Mouse (Mus musculus) cortical plate, adult 2 months (tissue): ENCODE measurements around the gene Tbata. TPM values are rescaled to one million over a fixed set of nuclear protein-coding genes. Genes with fewer than 3 reads are reported as not detected.

Source experiments
- H3K27ac ChIP-seq: fragments of 200-500 bp; 2 replicates; pipeline ENCODE4 v1.5.1; 2012; ENCODE audit warnings: low read length, control low read depth, inconsistent platforms; ENCODE audit not compliant: insufficient read depth
- H3K4me1 ChIP-seq: fragments of 200-500 bp; 2 replicates; pipeline ENCODE4 v1.6.1; 2011; ENCODE audit warnings: low read length; ENCODE audit not compliant: control insufficient read depth, insufficient read depth
- H3K4me3 ChIP-seq: fragments of 200-500 bp; 2 replicates; pipeline ENCODE4 v1.5.1; 2011; ENCODE audit warnings: mild to moderate bottlenecking, low read length, control low read depth; ENCODE audit not compliant: insufficient read depth
- CTCF ChIP-seq: fragments of 200-500 bp; IDR thresholded peaks from 2 replicates; pipeline ENCODE4 v1.5.1; 2011; ENCODE audit warnings: mild to moderate bottlenecking, control low read depth, low read length; ENCODE audit not compliant: insufficient read depth; ENCODE audit errors: extremely low read depth
- POLR2A ChIP-seq: fragments of 200-500 bp; IDR thresholded peaks from 2 replicates; pipeline ENCODE4 v1.6.1; 2011; ENCODE audit warnings: mild to moderate bottlenecking, low read length, control low read depth; ENCODE audit not compliant: insufficient read depth; ENCODE audit errors: extremely low read depth
- polyA plus RNA-seq: library from polyadenylated mRNA; depleted of rRNA; stranded (reverse); fragments of >200 nt; gene quantifications from 2 replicates; pipeline ENCODE4 v1.2.3, GENCODE M21; 2012

Tbata gene
- polyA plus RNA-seq, 1 experiment, result 5.1 TPM

DNA sequence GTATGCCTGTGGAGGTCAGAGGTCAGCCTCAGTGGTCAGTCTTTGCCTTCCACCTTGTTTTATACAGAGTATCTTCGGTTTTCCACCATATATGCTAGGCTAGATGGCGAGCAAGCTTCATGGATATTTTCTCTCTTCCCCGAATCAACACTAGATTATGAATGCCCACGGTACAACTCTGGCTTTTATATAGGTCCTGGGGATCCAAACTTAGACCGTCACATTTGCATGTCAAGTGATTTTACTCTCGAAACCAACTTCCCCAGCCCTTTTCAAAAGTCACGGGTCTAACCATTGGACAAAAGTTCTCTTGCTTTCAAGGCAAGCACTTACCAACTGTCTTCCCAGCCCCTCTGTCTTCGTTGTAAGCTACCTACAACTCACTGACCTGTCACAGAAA is 6.9 kb downstream of the Tbata start:
- no peak overlapping the region for H3K4me3 ChIP-seq
- no peak overlapping the region for H3K27ac ChIP-seq
- no peaks in the 10 kb centered on the region for H3K4me1 ChIP-seq
- no peak for TF ChIP-seq CTCF
- TF ChIP-seq POLR2A, result no peak

DNA sequence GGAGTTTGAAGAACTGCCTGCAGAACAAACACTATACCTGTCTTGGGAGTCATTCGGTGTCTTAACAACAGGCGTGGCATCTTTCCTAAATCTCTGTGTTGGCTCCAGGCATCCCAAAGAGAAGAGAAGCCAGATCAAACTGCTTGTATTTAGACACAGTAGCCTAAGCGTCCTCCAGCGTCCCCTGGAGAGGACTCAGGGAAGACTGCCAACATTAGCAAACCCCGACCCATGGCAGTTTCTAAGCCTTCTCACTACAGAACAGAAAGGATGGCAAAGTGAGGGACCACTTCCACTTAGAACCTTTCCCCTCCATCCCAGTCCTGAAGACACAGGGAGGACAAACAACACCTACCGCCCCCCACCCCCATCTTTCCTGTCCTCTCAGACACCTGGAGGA is 8.2 kb downstream of the Tbata start:
- Histone ChIP-seq H3K4me3 (no peak overlapping the region), H3K4me1 (no peaks in the 10 kb centered on the region), H3K27ac (no peak overlapping the region)
- TF ChIP-seq CTCF, result no peak
- TF ChIP-seq POLR2A, result no peak

DNA sequence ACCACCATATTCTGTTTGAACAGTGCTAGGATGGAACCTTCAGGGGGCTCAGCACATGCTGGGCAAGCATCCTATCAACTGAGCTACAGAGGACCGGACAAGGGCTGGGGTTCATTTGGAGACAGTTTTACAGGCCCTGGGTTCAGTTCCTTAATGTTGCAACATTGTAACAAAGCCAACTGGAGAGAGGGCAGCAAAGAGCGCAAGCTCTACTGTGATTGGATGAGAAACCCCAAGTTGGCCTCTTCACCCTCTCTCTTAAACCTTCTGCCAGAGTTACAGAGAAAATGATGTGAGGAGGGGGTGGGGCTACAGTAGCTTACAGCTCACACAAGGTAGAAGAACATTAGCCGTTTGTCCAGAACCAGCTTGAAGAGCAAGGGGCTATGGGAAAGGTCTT is 15.2 kb downstream of the Tbata start:
- Histone ChIP-seq H3K4me1 (no peaks in the 10 kb centered on the region), H3K4me3 (no peak overlapping the region), H3K27ac (no peak overlapping the region)
- TF ChIP-seq CTCF (no peak), POLR2A (no peak)

DNA sequence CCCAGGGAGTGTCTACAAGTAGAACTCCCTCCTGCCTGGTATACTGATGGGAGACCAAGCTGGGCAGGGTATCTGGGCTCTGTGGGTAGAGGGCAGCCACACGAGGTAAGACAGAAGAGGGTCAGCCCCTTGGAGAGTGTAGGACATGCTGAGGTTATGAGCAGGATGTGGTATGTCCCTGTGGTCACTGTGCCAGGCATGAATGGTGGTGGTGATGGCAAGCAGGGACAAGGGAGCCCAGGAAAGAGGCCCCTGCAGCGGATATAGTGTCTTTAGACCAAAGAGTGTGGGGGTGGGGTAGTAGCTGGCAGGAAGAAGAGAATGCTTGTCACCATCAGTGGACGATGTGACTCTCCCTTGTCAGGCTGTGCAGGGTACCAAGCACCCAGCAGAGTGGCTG is 16.3 kb downstream of the Tbata start:
- Histone ChIP-seq H3K4me1 (no peaks in the 10 kb centered on the region), H3K27ac (no peak overlapping the region), H3K4me3 (no peak overlapping the region)
- TF ChIP-seq POLR2A (no peak), CTCF (no peak)

DNA sequence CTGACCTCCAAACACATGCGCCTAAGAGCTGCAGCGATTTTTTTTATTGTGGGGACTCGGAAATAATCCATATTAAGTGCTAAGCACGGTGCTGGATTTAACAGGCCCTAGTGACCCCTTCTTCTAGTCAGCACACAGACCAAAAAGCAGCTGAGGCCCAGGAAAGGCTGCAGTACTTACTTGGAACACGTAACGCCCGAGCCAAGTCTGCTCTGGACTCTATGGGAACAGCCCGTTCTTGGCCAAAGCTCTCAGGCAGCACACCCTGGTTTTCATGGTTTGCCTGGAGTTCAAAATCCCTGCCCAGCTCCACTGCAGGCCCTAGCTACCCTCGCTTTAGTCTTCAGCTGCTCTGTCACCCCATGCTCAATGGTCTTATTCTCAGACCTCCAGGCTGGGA is 22.9 kb downstream of the Tbata start:
- H3K4me1 ChIP-seq, result no peaks in the 10 kb centered on the region
- no peak overlapping the region for H3K27ac ChIP-seq
- TF ChIP-seq POLR2A (no peak), CTCF (no peak)
- no peak overlapping the region for H3K4me3 ChIP-seq

DNA sequence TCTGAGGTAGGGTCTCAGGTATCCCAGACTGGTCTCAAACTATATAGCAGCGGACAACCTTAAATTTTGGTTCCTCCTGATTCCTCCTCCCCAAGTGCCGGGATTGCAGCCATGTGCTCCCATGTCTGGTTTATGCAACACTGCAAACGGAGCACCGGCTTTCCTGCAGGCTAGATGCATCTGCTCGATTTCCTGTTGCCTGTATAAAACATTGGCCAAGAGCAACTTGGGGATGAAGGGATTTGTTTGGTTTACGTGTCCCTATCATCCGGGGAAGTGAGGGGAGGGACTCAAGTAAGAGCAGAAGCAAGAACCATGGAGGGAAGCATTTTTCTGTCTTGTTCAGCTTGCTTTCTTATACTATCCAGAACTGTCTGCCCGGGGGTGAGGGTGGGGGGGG is 23.5 kb downstream of the Tbata start:
- Histone ChIP-seq H3K4me3 (no peak overlapping the region), H3K4me1 (no peaks in the 10 kb centered on the region), H3K27ac (no peak overlapping the region)
- TF ChIP-seq POLR2A (no peak), CTCF (no peak)

DNA sequence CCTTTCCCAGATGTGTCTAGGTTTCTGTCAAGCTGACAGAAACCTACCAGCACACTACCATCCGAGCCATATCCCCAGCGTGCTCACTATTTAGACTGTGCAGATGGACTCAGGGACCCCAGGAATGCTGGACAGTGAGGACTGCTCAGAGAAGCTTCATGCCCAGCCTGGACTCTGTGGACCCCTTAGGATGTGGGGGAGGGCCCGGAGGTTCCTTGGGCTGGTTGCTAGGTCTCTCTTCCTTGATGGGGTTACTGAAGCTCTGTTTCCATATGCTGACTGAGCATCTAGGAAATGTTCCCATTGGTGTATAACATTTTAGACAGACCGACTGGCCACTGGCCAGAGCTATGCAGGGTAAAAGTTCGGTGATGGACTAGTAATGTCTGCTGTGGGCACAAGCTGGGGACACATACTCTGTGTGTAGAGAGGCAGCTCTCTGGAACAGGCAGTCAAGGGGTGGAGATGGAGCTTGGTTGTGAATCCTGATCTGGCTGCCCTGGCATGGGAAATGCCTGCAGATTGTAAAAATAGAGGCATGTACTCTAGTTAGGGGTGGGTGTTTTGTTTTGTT is 24.1 kb downstream of the Tbata start:
- no peak overlapping the region for H3K4me3 ChIP-seq
- TF ChIP-seq CTCF (no peak), POLR2A (no peak)
- no peaks in the 10 kb centered on the region for H3K4me1 ChIP-seq
- no peak overlapping the region for H3K27ac ChIP-seq

DNA sequence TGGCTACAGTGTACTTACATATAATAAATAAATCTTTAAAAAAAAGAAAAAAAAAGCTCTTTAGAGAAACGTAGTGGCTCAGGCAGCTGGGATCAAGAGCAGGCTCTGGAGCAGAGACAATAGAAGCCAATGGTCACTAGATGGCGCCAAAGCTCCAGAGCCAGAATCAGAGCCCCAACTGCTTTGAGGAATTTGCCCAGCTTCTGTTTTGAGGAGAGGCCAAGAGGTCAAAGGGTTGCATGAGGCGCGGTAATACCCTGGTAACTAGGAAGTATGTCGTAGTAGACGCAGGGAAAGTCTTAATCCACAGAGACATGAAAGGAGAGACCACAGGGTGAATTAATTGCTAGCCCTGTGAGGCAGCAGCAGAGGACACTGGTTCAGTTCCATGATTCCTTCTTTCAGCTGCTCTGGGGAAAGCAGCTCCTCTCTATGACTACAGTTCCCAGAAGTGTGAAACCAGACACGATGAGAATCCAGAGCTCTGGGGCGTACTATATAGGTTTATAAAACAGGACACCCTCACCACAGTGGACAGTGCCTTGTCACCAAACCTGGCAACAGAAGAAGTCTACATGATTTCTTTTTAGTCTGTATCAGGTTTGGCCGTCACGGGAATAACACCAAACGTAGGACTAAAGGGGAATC is 27.9 kb downstream of the Tbata start:
- Histone ChIP-seq H3K27ac (no peak overlapping the region), H3K4me3 (no peak overlapping the region), H3K4me1 (no peaks in the 10 kb centered on the region)
- TF ChIP-seq CTCF (peak; percentile 94), POLR2A (no peak)

DNA sequence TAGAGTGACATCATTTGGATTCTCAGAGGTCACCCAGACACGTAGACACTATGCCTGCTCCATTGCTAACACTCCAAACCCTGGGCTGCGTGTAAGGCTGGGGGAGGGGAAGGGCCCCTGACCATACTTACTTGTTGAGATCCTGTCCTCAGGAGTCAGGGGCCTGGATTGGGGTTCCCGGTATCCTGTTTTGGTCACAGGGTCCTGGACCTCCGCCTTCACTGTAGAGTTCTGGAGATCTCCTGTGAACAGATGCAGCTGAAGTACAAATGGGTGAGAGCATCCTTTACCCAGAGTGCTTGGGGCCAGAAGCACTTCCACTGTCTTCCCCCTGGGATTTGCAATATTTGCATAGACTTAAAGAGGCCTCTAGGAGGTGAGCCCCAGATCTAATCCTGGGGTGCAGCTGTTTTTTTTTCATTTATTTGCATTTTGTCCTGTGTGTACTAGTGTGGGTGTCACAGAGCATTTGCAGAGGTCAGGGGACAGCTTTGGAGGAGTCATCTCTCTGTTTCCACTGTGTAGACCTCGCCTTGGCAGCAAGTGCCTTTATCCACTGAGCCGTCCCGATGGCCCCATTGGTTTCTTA is 28.6 kb downstream of the Tbata start:
- Histone ChIP-seq H3K4me3 (no peak overlapping the region), H3K4me1 (no peaks in the 10 kb centered on the region), H3K27ac (no peak overlapping the region)
- TF ChIP-seq CTCF, result no peak
- TF ChIP-seq POLR2A, result no peak

DNA sequence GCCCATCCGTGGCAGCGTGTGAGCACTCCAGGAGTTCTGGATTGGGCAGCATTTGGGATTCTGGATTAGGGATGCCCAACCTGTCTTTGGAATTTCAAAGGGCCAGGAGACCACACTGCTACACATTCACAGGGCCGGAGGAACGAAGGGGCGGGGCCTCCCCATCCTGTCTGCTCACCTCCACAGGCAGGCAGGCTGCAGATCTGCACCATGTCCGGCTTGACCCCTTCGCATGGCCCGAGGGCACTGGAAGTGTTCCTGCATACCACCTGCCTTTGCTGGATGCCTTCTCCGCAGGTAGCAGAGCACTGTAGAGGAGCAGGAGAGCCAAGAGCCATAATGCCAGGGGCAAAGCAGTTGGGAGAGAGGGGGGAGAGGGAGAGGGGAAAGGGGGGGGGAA is 29.2 kb downstream of the Tbata start:
- H3K4me1 ChIP-seq, result no peaks in the 10 kb centered on the region
- TF ChIP-seq POLR2A, result no peak
- no peak for TF ChIP-seq CTCF
- H3K27ac ChIP-seq, result no peak overlapping the region
- no peak overlapping the region for H3K4me3 ChIP-seq
